Mouse (Mus musculus): ENCODE measurements around the gene Nemp1. TPM values are rescaled to one million over a fixed set of nuclear protein-coding genes. Genes with fewer than 3 reads are reported as not detected.

Nemp1 gene
- polyA plus RNA-seq, 1 experiment from 2014 or later, result 9.3 TPM

DNA sequence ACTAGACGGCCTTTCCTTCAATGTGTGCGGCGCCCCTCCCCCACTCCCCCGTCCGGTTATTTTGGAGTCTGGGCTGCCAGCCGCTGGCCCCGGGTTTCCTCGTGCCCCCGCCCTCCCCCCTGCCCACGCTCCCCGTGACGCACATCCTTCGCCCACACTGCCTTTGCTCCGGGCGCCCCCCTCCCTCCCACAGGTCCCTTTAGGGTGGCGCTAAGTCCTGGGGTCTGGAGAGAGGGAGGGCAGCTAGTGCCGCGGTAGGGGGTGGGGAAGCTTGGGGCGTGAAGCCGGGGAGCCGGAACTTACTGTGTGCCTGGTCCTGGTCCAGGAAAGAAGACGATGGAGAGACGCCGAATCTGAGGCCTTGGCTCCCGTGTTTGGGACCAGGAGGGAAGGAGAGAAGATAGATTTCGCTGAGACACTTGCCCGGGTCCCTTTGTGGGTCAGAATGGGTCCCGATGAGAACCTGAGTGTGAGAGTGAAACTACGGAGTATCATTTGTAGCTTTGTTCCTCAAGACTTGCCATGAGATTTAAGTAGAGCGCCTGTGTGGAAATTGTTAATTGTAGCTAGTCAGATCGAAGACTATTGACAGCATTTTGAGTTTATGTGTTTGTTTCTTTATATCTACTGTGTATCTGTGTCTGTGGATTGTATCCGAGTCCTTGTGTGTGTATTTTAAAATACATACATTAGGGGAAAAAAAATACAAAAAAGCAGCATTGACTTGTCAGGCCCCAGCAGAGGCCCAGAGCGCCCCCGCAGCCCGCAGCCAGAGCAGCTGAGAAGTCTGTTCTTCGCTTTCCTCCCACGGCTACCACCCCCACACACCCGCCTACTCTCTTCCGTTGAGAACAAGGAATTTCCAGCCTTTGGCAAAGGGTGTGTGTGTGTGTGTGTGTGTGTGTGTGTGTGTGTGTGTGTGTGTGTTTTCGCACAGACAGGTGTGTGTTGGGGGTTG, 1.7 kb downstream of the Nemp1 start, which contains the start of gene Nab2:
Gene Nab2, minus strand, starts transcription at position 476 of the 958 bp plus-strand sequence.
- Histone ChIP-seq H3K36me3 (ENCODE audit: control insufficient read depth, insufficient read depth, low read length) (no peaks in the 10 kb centered on the region), H3K9me3 (ENCODE audit: control insufficient read depth, low read length) (no peaks in the 10 kb centered on the region), H3K27me3 (ENCODE audit: control insufficient read depth, insufficient read depth, low read length) (peaks cover 47% of the 10 kb centered on the region), H3K27ac (ENCODE audit: low read depth, low read length) (peak within 1 kb of the TSS; percentile 71), H3K9ac (ENCODE audit: low read depth, low read length) (peak within 1 kb of the TSS; percentile 50), H3K4me1 (replicated peaks; ENCODE audit: control insufficient read depth, insufficient read depth, low read length) (peaks cover 12% of the 10 kb centered on the region), H3K4me3 (ENCODE audit: low read depth, low read length) (peak within 1 kb of the TSS; percentile 60), H3K4me2 (replicated peaks; ENCODE audit: low read depth, low read length) (peak within 1 kb of the TSS; percentile 70)
- peak; percentile 31 for ATAC-seq (ENCODE audit: low FRiP score)
- WGBS, result 2% methylated on average over 36 of the region's 40 CpGs
- DNase-seq (ENCODE audit: low spot score), result peak; percentile 67

DNA sequence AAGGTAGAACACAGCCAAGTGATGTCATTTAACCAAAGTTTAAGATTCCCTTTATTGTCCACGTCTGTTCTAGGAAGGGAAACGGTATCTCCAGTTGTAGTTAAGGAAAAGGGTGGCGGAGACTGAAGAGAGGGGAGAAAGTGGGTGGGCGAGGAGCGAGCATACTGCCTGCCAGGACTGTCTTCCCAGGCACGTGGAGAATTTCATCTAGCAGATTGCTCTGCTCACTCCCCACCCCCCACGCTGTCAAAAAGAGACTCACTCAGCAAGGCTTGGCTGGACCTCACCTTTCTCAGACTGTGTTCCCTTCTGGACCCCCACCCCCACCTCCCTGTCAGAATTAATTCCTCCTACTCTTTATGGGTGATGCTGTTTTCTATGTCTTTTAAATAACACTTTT, 2.5 kb downstream of the Nemp1 start:
- no peaks in the 10 kb centered on the region for H3K9me3 ChIP-seq (ENCODE audit: control insufficient read depth, low read length)
- no peak overlapping the region for H3K4me2 ChIP-seq (replicated peaks; ENCODE audit: low read depth, low read length)
- no peaks in the 10 kb centered on the region for H3K36me3 ChIP-seq (ENCODE audit: control insufficient read depth, insufficient read depth, low read length)
- peaks cover 12% of the 10 kb centered on the region for H3K4me1 ChIP-seq (replicated peaks; ENCODE audit: control insufficient read depth, insufficient read depth, low read length)
- H3K27me3 ChIP-seq (ENCODE audit: control insufficient read depth, insufficient read depth, low read length), result peaks cover 39% of the 10 kb centered on the region
- H3K4me3 ChIP-seq (ENCODE audit: low read depth, low read length), result no peak overlapping the region
- H3K27ac ChIP-seq (ENCODE audit: low read depth, low read length), result no peak overlapping the region
- ATAC-seq (ENCODE audit: low FRiP score) (no peak), DNase-seq (ENCODE audit: low spot score) (peak; percentile 12)
- no peak overlapping the region for H3K9ac ChIP-seq (ENCODE audit: low read depth, low read length)
- 27% methylated on average over 7 of the region's 7 CpGs for WGBS

DNA sequence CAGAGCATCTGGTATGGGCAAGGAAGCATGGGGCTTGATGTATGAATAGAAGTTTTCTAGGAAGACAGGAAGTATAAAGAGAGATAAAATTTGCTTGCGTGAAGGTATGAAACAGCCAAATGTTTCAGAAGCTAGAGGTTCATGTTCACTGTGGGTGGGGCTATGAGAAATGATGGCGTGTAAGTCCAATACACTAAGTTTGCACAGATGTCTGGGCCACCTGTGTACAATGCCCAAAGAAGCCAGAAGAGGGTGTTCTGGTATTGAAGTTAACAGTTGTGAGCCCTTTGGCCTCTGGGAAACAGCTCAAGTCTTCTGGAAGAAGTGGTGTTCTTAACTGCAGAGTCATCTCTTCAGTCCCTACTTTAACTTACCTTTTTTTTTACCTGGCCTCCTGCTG, 3.5 kb downstream of the Nemp1 start:
- no peak overlapping the region for H3K9ac ChIP-seq (ENCODE audit: low read depth, low read length)

DNA sequence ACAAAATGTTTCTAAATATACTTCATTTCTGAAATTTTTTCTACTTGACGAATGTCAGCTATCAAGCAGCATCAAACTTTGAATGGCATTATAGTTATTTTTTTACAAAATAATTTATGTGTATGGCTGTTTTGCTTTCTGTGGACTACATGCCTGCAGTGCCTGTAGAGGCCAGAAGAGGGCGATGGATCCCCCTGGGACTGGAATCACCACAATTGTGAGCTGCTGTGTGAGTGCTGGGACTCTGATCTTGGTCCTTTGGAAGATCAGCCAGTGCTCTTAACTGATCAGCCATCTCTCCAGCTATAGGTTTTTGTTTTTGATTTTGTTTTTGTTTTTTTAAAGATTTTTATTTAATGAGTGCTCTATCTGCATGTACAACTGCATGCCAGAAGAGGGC, 4.6 kb downstream of the Nemp1 start:
- ATAC-seq (ENCODE audit: low FRiP score) (no peak), DNase-seq (ENCODE audit: low spot score) (peak; percentile 31)
- peaks cover 6% of the 10 kb centered on the region for H3K4me1 ChIP-seq (replicated peaks; ENCODE audit: control insufficient read depth, insufficient read depth, low read length)
- no peak overlapping the region for H3K4me2 ChIP-seq (replicated peaks; ENCODE audit: low read depth, low read length)
- peaks cover 18% of the 10 kb centered on the region for H3K27me3 ChIP-seq (ENCODE audit: control insufficient read depth, insufficient read depth, low read length)
- H3K9me3 ChIP-seq (ENCODE audit: control insufficient read depth, low read length), result no peaks in the 10 kb centered on the region
- H3K4me3 ChIP-seq (ENCODE audit: low read depth, low read length), result no peak overlapping the region
- H3K36me3 ChIP-seq (ENCODE audit: control insufficient read depth, insufficient read depth, low read length), result no peaks in the 10 kb centered on the region
- H3K27ac ChIP-seq (ENCODE audit: low read depth, low read length), result no peak overlapping the region
- no peak overlapping the region for H3K9ac ChIP-seq (ENCODE audit: low read depth, low read length)
- 38% methylated on average over 2 of the region's 2 CpGs for WGBS

More for the DNA sequence above, 3.5 kb downstream of the Nemp1 start:
- DNase-seq (ENCODE audit: low spot score) (no peak), ATAC-seq (ENCODE audit: low FRiP score) (no peak)
- Histone ChIP-seq H3K27me3 (ENCODE audit: control insufficient read depth, insufficient read depth, low read length) (peaks cover 29% of the 10 kb centered on the region), H3K9me3 (ENCODE audit: control insufficient read depth, low read length) (no peaks in the 10 kb centered on the region), H3K4me3 (ENCODE audit: low read depth, low read length) (no peak overlapping the region), H3K27ac (ENCODE audit: low read depth, low read length) (no peak overlapping the region), H3K36me3 (ENCODE audit: control insufficient read depth, insufficient read depth, low read length) (no peaks in the 10 kb centered on the region), H3K4me1 (replicated peaks; ENCODE audit: control insufficient read depth, insufficient read depth, low read length) (peaks cover 12% of the 10 kb centered on the region), H3K4me2 (replicated peaks; ENCODE audit: low read depth, low read length) (no peak overlapping the region)
- 94% methylated on average over 2 of the region's 2 CpGs for WGBS

DNA sequence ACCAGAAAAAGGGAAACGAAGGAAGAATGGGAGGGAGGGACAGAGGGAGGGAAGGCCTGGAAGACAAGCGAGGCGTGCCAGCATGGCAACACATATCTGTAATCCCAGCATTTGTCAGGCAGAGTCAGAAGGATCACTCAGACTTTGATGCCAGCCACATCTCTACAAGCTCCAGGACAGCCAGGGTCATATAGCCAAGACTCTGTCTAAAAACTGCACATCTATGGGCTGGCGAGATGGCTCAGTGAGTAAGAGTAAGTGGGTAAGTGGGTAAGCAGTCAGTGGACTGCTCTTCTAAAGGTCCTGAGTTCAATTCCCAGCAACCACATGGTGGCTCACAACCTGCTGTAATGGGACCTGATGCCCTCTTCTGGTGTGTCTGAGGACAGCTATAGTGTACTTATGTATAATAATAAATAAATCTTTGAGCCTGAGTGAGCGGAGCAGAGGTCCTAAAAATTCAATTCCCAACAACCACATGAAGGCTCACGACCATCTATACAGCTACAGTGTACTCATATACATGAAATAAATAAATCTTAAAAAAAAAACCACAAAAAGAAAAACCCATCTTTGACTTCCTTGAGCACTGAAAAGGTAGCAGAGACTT, 7.5 kb downstream of the Nemp1 start:
- Histone ChIP-seq H3K27ac (ENCODE audit: low read depth, low read length) (no peak overlapping the region), H3K36me3 (ENCODE audit: control insufficient read depth, insufficient read depth, low read length) (no peaks in the 10 kb centered on the region), H3K27me3 (ENCODE audit: control insufficient read depth, insufficient read depth, low read length) (no peaks in the 10 kb centered on the region), H3K4me1 (replicated peaks; ENCODE audit: control insufficient read depth, insufficient read depth, low read length) (no peaks in the 10 kb centered on the region), H3K9me3 (ENCODE audit: control insufficient read depth, low read length) (no peaks in the 10 kb centered on the region), H3K4me3 (ENCODE audit: low read depth, low read length) (no peak overlapping the region), H3K9ac (ENCODE audit: low read depth, low read length) (no peak overlapping the region), H3K4me2 (replicated peaks; ENCODE audit: low read depth, low read length) (no peak overlapping the region)
- 89% methylated on average over 6 of the region's 6 CpGs for WGBS
- ATAC-seq (ENCODE audit: low FRiP score) (no peak), DNase-seq (ENCODE audit: low spot score) (no peak)

DNA sequence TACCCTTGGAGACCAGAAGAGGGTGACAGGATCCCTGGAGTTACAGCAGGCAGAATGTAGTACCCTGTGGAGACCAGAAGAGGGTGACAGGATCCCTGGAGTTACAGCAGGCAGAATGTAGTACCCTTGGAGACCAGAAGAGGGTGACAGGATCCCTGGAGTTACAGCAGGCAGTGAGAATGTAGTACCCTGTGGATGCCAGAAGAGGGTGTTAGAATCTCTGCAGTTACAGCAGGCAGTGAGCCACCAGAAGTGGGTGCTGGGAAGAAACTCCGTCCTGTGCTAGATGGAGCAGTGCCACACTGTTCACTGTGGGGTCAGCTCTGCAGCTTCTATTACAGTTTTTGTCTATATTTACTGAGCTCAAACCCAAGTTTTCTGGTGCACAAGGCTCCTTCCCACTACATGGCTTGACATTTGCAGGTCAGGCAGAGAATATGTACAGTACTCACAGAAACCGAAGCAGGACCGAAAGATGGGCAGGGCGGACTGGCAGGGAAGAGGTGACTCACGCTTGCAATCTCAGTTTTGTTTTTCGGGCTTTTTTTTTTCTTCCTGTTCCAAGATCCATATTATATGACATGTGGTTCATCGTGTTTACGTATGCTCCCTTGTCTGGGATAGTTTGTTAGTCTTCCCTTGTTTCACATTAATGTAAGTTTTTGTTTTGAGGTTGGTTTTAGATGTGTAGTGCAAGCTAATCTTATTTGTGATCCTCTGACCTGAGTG, 8.3 kb downstream of the Nemp1 start:
- H3K9me3 ChIP-seq (ENCODE audit: control insufficient read depth, low read length), result no peaks in the 10 kb centered on the region
- 90% methylated on average over 8 of the region's 8 CpGs for WGBS
- H3K4me3 ChIP-seq (ENCODE audit: low read depth, low read length), result no peak overlapping the region
- H3K27ac ChIP-seq (ENCODE audit: low read depth, low read length), result no peak overlapping the region
- H3K36me3 ChIP-seq (ENCODE audit: control insufficient read depth, insufficient read depth, low read length), result no peaks in the 10 kb centered on the region
- H3K27me3 ChIP-seq (ENCODE audit: control insufficient read depth, insufficient read depth, low read length), result no peaks in the 10 kb centered on the region
- peak; percentile 77 for DNase-seq (ENCODE audit: low spot score)
- no peaks in the 10 kb centered on the region for H3K4me1 ChIP-seq (replicated peaks; ENCODE audit: control insufficient read depth, insufficient read depth, low read length)
- ATAC-seq (ENCODE audit: low FRiP score), result no peak
- no peak overlapping the region for H3K9ac ChIP-seq (ENCODE audit: low read depth, low read length)
- H3K4me2 ChIP-seq (replicated peaks; ENCODE audit: low read depth, low read length), result no peak overlapping the region

DNA sequence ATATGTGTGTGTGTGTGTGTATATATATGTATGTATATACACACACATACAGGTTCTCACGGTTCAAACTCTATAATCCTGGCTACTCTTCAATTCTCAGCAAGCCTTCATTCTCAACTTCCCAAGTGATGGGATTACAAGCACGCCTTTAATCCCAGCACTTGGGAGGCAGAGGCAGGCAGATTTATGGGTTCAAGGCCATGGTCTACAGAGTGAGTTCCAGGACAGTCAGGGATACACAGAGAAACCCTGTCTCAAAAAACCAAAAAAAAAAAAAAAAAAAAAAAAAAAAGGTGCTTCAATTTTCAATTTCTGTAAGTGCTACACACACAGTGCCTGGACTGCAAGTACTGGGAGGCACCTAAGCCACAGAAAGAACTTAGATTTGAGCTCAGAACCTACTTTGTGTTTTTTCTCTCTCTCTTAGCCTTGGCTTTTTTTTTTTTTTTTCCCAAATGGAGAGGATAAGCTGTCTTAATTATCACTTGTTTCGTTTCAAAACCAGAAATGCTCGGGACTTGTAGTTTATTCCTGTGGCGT, 9.2 kb downstream of the Nemp1 start:
- H3K27ac ChIP-seq (ENCODE audit: low read depth, low read length), result no peak overlapping the region
- WGBS, result 56% methylated on average over 5 of the region's 5 CpGs

More for the DNA sequence above, 9.2 kb downstream of the Nemp1 start:
- no peaks in the 10 kb centered on the region for H3K4me1 ChIP-seq (replicated peaks; ENCODE audit: control insufficient read depth, insufficient read depth, low read length)
- no peaks in the 10 kb centered on the region for H3K27me3 ChIP-seq (ENCODE audit: control insufficient read depth, insufficient read depth, low read length)
- no peaks in the 10 kb centered on the region for H3K9me3 ChIP-seq (ENCODE audit: control insufficient read depth, low read length)
- H3K4me2 ChIP-seq (replicated peaks; ENCODE audit: low read depth, low read length), result peak overlapping the region; percentile 71
- H3K36me3 ChIP-seq (ENCODE audit: control insufficient read depth, insufficient read depth, low read length), result no peaks in the 10 kb centered on the region
- DNase-seq (ENCODE audit: low spot score) (no peak), ATAC-seq (ENCODE audit: low FRiP score) (no peak)
- H3K9ac ChIP-seq (ENCODE audit: low read depth, low read length), result peak overlapping the region; percentile 1; the same call in 1 of the 2 replicates
- H3K4me3 ChIP-seq (ENCODE audit: low read depth, low read length), result peak overlapping the region; percentile 75; the same call in 1 of the 2 replicates

All from hindbrain, embryonic 11.5 days (tissue).